Mouse (Mus musculus): ENCODE measurements around the gene Pus7l.

DNA sequence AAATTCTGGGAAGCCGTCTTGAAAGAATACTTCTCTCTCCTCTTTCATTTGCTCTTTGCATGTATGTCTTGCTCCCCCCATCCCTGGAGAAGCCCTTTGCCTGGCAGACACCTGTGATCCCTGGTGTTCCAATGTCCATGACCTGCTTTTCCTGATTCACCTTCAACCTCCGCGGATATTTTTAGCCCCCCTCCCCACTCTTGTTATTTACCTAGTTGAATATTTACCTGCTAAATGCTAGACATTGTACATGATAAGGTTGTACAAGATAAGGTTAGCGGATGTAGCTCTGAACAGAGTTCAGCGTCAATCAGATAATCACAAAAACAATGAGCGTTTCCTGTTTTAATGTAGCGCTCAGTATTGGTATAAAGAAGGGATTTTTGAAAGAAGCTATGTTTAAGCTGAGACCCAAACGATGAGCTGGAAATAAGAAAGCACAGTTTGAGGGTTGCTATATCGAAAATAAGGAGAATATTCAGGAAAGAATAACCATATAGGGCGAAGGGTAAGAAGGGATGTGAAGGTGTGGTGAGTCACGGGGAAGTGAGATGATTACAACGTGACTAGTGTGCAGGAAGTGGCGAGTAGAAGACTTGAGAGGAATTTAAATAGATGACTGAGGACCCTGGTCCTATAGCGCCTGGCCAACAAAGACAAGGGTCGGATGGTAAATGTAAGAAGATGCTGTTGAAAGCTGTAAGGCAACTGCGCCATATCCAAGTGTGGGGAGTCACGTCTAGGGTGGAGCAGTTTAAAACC, 15.7 kb upstream of the Pus7l start:
- TF ChIP-seq CTCF (IDR thresholded peaks at IDR 0.05; ENCODE audit: low read depth) (no peak), EP300 (IDR thresholded peaks at IDR 0.05; ENCODE audit: low read depth) (no peak)
